Mouse (Mus musculus) midbrain, embryonic 10.5 days (tissue): Measurements from ENCODE around the gene Cwh43. TPM values are rescaled to one million over a fixed set of nuclear protein-coding genes. Genes with fewer than 3 reads are reported as not detected.

Experiments
- DNase-seq: peaks from one replicate; pipeline ENCODE4 v3.0.0-alpha.2; 2017; ENCODE audit warnings: low spot score
- H3K27ac ChIP-seq: fragments of 300-500 bp; sonication (generic); replicated peaks from 2 replicates; pipeline ENCODE4 v1.5.1; 2016; ENCODE audit warnings: mild to moderate bottlenecking
- H3K27me3 ChIP-seq: fragments of 300-500 bp; sonication (generic); 2 replicates; pipeline ENCODE4 v1.6.1; 2016; ENCODE audit warnings: low read depth, mild to moderate bottlenecking; ENCODE audit not compliant: poor library complexity, severe bottlenecking
- H3K36me3 ChIP-seq: fragments of 300-500 bp; sonication (generic); 2 replicates; pipeline ENCODE4 v1.6.1; 2016; ENCODE audit warnings: mild to moderate bottlenecking, moderate library complexity
- H3K4me1 ChIP-seq: fragments of 300-500 bp; sonication (generic); 2 replicates; pipeline ENCODE4 v1.6.1; 2016
- H3K4me3 ChIP-seq: fragments of 300-500 bp; sonication (generic); 2 replicates; pipeline ENCODE4 v1.5.1; 2016; ENCODE audit warnings: mild to moderate bottlenecking, moderate library complexity
- H3K9me3 ChIP-seq: fragments of 300-500 bp; sonication (generic); replicated peaks from 2 replicates; pipeline ENCODE4 v1.6.1; 2016; ENCODE audit warnings: mild to moderate bottlenecking
- WGBS: fragments of 180-500 bp; shearing (Covaris S2); methylation state at CpG from one replicate; pipeline ENCODE4 v1.1.7; 2016; 5-methylcytosine and 5-hydroxymethylcytosine counted together
- polyA plus RNA-seq: library from polyadenylated mRNA; unstranded; fragments of >200 nt; fragmentation: Nextera tagmentation; extraction: Ambion mirVana; gene quantifications from 2 replicates; pipeline ENCODE4 v1.2.1, GENCODE M21; 2016

The Cwh43 gene
- not detected in 2 replicates for polyA plus RNA-seq

DNA sequence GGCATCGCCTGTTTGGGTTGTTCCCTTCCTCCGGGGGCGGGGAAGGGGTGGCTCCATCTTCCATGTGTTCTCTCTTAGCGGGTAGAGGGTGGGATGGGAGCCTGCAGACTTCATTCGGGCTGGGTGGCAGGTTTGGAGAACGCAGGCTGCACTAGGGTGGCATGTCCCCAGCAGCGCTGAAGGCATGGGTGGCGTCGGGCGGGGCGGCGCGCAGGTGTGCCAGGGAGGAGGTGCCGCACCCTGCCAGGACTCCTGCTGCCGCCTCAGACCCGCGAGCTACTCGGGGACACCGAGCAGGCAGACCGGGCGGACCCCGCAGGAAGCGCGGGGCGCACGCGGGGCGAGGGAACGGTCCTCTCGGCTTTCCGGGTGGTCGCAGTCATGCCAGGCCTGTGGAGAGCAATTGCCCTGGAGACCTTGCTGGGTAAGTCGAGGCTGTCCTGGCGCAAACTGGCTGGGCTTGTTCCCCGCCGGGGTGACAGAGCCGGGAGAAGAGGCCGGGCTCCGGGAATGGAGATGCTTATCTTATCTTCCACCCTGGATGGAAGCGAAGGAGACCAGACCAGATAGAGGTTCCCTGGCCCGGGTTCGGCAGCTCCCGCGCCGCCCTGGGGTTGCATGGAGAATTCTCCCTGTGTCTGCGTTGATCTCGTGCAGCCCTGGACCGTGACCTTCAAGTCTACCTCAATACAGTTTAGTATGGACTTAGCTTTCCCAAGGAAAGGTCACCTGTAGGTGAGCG, at the start of gene Cwh43:
Cwh43 (plus strand) TSS at position 95 of the 742 bp plus-strand sequence.
- H3K36me3 ChIP-seq = no peaks in the 10 kb centered on the region
- no peak within 1 kb of the TSS for H3K27ac ChIP-seq
- H3K4me1 ChIP-seq = peaks cover 11% of the 10 kb centered on the region
- DNase-seq = peak; percentile 32
- H3K27me3 ChIP-seq = peaks cover 47% of the 10 kb centered on the region
- WGBS = 3% methylated on average over 49 of the region's 49 CpGs
- no peaks in the 10 kb centered on the region for H3K9me3 ChIP-seq
- H3K4me3 ChIP-seq = peak within 1 kb of the TSS; percentile 58

DNA sequence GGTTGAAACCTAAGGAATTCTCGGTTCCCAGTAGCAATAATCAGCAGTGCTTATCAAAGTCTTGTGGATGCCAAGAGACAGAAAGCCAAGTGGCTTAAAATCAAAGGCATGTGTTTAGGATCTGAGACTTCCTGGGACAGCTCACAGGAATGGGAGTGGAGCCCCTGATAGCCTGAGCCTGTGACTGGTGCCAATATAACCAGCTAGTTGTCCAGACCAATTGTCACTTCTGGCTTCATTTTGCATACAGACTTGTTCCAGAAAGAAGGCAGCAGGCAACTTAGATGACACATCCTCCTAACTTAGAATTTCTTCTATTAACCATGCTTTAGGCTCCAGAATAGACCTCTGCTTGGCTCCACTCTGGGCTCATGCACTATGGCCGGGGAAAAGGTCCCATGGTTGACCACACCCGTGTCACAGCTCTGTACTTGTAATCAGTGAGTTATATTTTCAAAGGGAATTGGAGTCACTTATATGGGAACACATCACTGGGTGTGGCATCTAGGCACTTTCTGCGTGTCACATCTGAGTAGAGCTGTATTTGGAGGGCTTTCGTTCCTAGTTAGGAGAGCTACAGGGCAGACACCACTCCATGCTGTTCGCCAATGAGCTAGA, 46.6 kb upstream of the Cwh43 start:
- Histone ChIP-seq H3K27me3 (no peaks in the 10 kb centered on the region; the same call in 1 of the 2 replicates), H3K9me3 (no peaks in the 10 kb centered on the region), H3K4me3 (no peak overlapping the region), H3K27ac (no peak overlapping the region), H3K36me3 (no peaks in the 10 kb centered on the region), H3K4me1 (peaks cover 18% of the 10 kb centered on the region)
- no peak for DNase-seq
- 86% methylated on average over 6 of the region's 6 CpGs for WGBS

DNA sequence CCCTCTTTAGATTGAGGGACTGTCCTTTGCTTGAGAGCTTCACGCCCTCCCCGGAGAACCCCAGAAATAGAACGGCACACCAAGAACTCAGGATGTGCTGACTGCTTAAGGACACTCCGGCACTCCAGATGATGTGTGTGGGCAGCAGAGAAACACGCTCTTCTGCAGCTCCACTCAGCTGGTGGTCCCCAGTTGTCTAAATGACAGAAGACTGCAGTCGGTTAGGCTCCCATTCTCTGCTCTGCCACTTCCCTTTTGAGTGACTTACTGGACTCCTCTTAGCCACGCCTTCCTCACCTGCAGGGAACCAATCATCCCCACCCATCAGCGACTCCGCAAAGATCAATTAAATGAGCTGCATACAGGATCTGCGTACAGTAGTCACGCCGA, 46.1 kb upstream of the Cwh43 start:
- Histone ChIP-seq H3K4me3 (no peak overlapping the region), H3K27ac (no peak overlapping the region), H3K36me3 (no peaks in the 10 kb centered on the region), H3K9me3 (no peaks in the 10 kb centered on the region), H3K4me1 (peaks cover 13% of the 10 kb centered on the region), H3K27me3 (no peaks in the 10 kb centered on the region; the same call in 1 of the 2 replicates)
- 44% methylated on average over 12 of the region's 12 CpGs for WGBS
- DNase-seq = no peak

DNA sequence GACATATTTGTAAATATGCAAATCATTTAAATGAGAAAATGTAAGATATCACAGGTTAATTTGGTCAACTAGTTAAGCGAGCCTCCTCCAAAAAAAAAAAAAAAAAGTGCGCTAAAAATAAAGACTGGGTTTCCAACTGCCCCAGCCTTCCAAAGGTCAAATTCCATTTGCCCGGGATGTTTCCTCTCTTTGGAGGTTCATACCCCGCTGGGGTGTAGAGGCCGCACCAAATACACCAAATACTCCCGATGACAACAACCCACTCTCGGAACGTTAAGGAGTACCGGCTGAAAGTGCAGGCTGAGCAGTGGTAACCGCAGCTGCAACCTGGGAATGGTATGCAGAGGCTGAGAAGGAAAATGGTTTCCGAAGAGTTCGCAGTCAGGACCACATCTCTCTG, 45.6 kb upstream of the Cwh43 start:
- Histone ChIP-seq H3K4me3 (no peak overlapping the region), H3K36me3 (no peaks in the 10 kb centered on the region), H3K9me3 (no peaks in the 10 kb centered on the region), H3K27ac (no peak overlapping the region), H3K27me3 (no peaks in the 10 kb centered on the region; the same call in 1 of the 2 replicates), H3K4me1 (peaks cover 12% of the 10 kb centered on the region)
- no peak for DNase-seq
- WGBS = 33% methylated on average over 12 of the region's 12 CpGs

DNA sequence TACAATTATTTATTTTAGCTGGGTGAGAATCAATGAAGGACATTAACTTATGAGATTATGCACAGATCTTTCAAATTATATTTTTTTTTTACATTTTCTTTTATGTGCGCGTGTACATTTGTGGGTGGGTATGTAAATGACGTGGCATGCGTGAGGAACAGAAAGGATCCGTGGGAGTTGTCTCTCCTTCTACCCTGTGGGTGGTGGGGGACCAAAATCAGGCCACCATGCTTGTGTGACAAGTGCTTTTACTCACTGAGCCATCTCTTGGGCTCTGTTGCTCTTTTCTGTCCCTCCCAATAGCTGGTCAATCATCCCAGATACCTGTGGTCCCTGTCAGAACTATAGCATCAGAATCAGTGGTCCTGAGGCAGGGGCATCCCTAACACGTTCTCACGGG, 43.5 kb upstream of the Cwh43 start:
- WGBS = 89% methylated on average over 7 of the region's 7 CpGs
- H3K27me3 ChIP-seq = no peaks in the 10 kb centered on the region; the same call in 1 of the 2 replicates
- DNase-seq = no peak
- H3K4me3 ChIP-seq = no peak overlapping the region
- H3K27ac ChIP-seq = no peak overlapping the region
- no peaks in the 10 kb centered on the region for H3K36me3 ChIP-seq
- no peaks in the 10 kb centered on the region for H3K9me3 ChIP-seq
- H3K4me1 ChIP-seq = peaks cover 15% of the 10 kb centered on the region

DNA sequence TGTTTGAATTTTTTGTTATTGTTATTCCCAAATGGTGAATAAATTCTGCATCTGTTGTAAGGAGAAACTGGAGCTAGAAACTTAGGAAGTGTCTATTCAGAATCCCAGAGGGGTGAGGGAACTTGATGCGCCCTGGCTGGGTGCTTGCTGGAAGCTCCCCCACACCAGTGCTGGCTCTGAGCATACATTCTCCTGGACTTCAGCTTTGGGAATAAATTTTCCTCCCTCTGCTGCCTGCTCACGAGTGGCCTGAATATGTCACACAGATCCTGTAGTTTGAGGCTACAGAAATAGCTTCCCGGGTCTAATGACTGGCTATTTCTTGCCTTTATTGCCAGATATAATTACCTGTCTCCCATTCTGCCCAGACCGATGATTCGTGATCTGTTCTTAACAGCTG, 43.1 kb upstream of the Cwh43 start:
- Histone ChIP-seq H3K4me1 (peaks cover 18% of the 10 kb centered on the region), H3K4me3 (no peak overlapping the region), H3K27me3 (no peaks in the 10 kb centered on the region; the same call in 1 of the 2 replicates), H3K27ac (no peak overlapping the region), H3K9me3 (no peaks in the 10 kb centered on the region), H3K36me3 (no peaks in the 10 kb centered on the region)
- 92% methylated on average over 5 of the region's 5 CpGs for WGBS
- no peak for DNase-seq

DNA sequence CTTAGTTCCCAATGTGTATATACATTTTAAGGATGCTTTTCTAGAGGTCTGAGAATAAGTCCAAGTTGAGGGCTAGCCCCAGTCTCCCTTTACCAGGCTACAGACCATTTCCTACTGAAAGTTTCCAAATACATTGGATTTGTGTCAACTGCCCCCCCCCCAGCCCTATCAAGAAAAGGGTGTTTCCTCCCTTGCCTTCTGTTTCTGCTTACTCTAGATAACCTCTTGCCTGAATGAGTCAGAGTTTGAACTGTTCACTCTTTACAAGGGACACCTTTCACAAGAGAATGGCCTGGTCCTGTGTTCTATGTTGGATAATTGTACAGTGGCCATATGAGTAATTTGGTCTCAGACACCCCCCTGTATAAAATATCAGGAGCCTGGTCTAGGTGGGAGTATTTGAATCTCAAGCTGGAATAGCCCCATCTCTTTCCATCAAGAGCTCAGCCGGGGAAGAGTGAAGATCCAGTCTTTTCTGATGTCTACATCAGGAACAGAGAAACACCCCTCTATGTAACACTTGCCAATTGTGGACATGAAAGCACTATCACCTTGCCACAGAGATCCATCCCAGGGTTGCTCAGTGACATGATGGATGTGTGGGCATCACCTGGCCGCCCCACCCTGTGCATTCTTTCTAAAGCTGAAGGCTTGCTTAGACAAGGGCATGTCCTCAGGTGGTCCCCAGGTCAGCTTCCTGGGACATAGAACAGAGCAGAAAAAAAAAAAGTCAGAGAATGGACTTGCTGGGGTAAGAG, 41.6 kb upstream of the Cwh43 start:
- Histone ChIP-seq H3K27ac (no peak overlapping the region), H3K9me3 (no peaks in the 10 kb centered on the region), H3K36me3 (no peaks in the 10 kb centered on the region), H3K27me3 (no peaks in the 10 kb centered on the region; the same call in 1 of the 2 replicates), H3K4me1 (peaks cover 20% of the 10 kb centered on the region), H3K4me3 (no peak overlapping the region)
- DNase-seq = no peak
- WGBS = 88% methylated on average over 2 of the region's 2 CpGs

DNA sequence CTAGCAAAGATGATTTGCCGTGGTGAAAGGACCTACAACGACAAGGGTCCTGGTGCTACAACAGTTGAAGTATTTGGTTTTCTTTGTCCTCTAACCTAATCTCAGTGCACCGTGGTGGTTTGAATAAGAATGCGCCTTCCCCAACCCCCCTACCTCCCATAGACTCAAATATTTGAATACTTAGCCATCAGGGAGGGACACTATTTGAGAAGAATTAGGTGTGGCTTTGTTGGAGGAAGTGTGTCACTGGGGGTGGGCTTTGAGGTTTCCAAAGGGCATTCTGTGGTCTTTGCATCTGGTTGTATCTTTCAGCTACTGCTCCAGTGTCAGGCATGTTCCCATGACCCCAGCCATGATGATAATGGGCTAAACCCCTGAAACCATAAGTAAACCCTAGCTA, 38.0 kb upstream of the Cwh43 start:
- Histone ChIP-seq H3K27ac (no peak overlapping the region), H3K27me3 (no peaks in the 10 kb centered on the region), H3K9me3 (no peaks in the 10 kb centered on the region), H3K4me1 (peaks cover 8% of the 10 kb centered on the region; the same call in 1 of the 2 replicates), H3K4me3 (no peak overlapping the region), H3K36me3 (no peaks in the 10 kb centered on the region)
- WGBS = 76% methylated on average over 4 of the region's 4 CpGs
- DNase-seq = no peak

DNA sequence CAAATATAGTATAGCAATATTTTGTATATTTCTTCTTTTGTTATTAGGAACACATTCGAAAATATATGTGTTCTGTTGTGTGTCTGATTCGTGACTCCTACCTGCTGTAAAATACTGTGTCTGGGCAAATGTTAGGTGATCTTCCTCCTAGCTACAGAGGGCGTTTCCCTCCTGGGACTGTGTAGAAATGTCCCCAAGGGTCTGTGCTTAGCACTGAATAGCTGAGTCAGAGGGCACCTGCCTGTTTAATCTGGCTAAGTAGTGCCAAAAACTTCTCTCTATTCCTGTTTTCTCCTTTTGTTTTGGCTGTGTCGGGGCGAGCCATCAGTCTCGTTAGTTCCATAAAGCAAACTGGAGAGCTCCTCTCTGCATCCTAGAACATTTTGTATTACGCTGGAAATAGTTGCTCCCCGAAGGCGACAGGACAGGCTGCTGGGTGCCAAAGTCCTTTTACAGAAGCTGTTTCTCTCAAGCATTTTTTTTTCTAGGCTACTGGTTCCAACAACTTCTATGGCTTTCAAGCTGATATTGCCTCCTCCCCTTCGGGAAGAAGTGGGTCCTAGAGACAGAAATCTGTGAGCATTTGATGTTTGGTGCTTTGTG, 36.9 kb upstream of the Cwh43 start:
- WGBS = 80% methylated on average over 10 of the region's 10 CpGs
- no peak for DNase-seq

DNA sequence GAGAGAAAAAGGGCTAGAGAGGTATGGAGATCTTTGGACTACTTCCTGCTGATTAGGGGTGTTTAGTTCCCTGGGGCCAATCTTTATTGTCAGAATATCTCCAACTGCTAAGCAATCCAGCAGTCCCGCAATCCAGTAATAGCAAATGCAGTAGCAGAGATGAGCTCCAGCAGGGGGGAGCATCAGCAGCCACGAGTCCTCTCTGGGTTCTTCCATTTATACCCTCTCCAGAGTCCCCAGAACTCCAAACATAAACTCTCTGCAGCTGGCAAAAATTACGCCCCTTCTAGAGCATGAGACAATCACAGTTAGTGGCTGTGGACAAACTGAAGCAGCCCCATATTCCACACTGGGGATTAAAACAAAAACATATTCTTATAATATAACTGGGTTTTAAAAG, 36.1 kb upstream of the Cwh43 start:
- WGBS = 54% methylated on average over 3 of the region's 3 CpGs
- Histone ChIP-seq H3K4me3 (no peak overlapping the region), H3K27ac (no peak overlapping the region), H3K27me3 (no peaks in the 10 kb centered on the region), H3K36me3 (no peaks in the 10 kb centered on the region), H3K4me1 (peaks cover 8% of the 10 kb centered on the region; the same call in 1 of the 2 replicates), H3K9me3 (no peaks in the 10 kb centered on the region)
- DNase-seq = no peak

More for the DNA sequence above, 36.9 kb upstream of the Cwh43 start:
- Histone ChIP-seq H3K27me3 (no peaks in the 10 kb centered on the region), H3K9me3 (no peaks in the 10 kb centered on the region), H3K4me1 (peaks cover 8% of the 10 kb centered on the region; the same call in 1 of the 2 replicates), H3K4me3 (no peak overlapping the region), H3K36me3 (no peaks in the 10 kb centered on the region), H3K27ac (no peak overlapping the region)

DNA sequence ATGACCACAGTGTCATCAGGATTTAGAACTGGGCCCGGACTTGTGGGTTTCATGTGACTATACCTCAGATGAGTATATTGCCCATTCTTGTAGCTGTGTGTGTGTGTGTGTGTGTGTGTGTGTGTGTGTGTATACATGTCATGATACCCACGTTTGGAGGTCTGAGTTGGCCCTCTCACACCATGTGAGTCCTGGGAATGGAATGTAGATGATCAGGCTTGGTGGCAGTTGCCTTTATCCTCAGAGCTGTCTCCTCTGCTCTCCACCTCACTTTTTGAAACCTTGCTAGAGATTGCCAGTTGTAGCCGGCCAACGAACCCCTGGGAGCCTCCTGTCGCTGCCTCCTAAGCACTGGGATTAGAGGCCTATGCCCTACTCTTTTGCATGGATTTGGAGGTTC, 33.3 kb upstream of the Cwh43 start:
- no peaks in the 10 kb centered on the region for H3K36me3 ChIP-seq
- no peak for DNase-seq
- no peaks in the 10 kb centered on the region for H3K9me3 ChIP-seq
- H3K4me3 ChIP-seq = no peak overlapping the region
- WGBS = 82% methylated on average over 5 of the region's 5 CpGs
- no peaks in the 10 kb centered on the region for H3K27me3 ChIP-seq
- H3K27ac ChIP-seq = no peak overlapping the region
- H3K4me1 ChIP-seq = peaks cover 23% of the 10 kb centered on the region

DNA sequence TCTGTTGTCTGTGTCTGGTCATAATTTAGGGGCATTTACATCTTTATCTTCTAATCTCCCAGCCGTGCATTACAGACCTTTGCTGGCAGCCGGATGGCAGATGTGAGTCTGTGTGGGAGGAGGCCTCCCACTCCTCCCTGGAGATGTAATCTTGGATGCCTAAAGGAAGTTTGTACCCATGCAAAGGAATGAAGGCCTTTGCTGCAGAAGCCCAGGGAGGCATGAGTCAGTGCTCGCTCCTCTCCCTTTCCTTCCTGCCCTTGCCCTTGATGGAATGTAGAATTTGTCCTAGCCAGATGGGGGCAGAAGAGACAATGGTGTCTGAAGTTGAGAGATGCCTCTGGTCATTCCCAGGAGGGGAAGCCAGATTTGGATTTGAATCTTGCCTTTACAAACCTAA, 32.7 kb upstream of the Cwh43 start:
- no peak overlapping the region for H3K4me3 ChIP-seq
- WGBS = 70% methylated on average over 3 of the region's 3 CpGs
- peaks cover 19% of the 10 kb centered on the region for H3K4me1 ChIP-seq
- H3K27me3 ChIP-seq = no peaks in the 10 kb centered on the region
- no peaks in the 10 kb centered on the region for H3K36me3 ChIP-seq
- H3K27ac ChIP-seq = no peak overlapping the region
- no peaks in the 10 kb centered on the region for H3K9me3 ChIP-seq
- DNase-seq = no peak
